Mouse (Mus musculus) E14TG2a.4 (cell line): Measurements from ENCODE around the gene Mrpl2.

ENCODE experiments used
- H3K27me3 ChIP-seq: 2 replicates; pipeline ENCODE4 v1.6.1; 2014; ENCODE audit warnings: low read length, control low read depth; ENCODE audit not compliant: insufficient read depth
- H3K36me3 ChIP-seq: 2 replicates; pipeline ENCODE4 v1.6.1; 2014; ENCODE audit warnings: low read length, control low read depth; ENCODE audit not compliant: insufficient read depth
- H3K4me1 ChIP-seq: replicated peaks from 2 replicates; pipeline ENCODE4 v1.6.1; 2014; ENCODE audit warnings: low read depth, low read length, control low read depth
- H3K4me3 ChIP-seq: replicated peaks from 2 replicates; pipeline ENCODE4 v1.5.1; 2014; ENCODE audit warnings: mild to moderate bottlenecking, low read length
- H3K9me3 ChIP-seq: 2 replicates; pipeline ENCODE4 v1.6.1; 2014; ENCODE audit warnings: low read length, control low read depth
- CTCF ChIP-seq: conservative IDR thresholded peaks from 2 replicates; pipeline ENCODE4 v1.5.1; 2014; ENCODE audit warnings: low read length
- NANOG ChIP-seq: IDR thresholded peaks from 2 replicates; pipeline ENCODE4 v1.6.1; 2014; ENCODE audit warnings: borderline replicate concordance, low read length, mixed read lengths
- POU5F1 ChIP-seq: IDR thresholded peaks from 2 replicates; pipeline ENCODE4 v1.6.1; 2014; ENCODE audit warnings: low read length, borderline replicate concordance

Gene Mrpl2

GRCm38 (mm10) chr17:46609721-46610514 lies 36.1 kb upstream of the Mrpl2 start:
- Histone ChIP-seq H3K4me3 (peak overlapping the region; percentile 71), H3K36me3 (no peaks in the 10 kb centered on the region), H3K9me3 (no peaks in the 10 kb centered on the region), H3K27me3 (no peaks in the 10 kb centered on the region), H3K4me1 (peaks cover 85% of the 10 kb centered on the region)
- no peak for TF ChIP-seq POU5F1
- TF ChIP-seq NANOG: no peak
- no peak for TF ChIP-seq CTCF

DNA sequence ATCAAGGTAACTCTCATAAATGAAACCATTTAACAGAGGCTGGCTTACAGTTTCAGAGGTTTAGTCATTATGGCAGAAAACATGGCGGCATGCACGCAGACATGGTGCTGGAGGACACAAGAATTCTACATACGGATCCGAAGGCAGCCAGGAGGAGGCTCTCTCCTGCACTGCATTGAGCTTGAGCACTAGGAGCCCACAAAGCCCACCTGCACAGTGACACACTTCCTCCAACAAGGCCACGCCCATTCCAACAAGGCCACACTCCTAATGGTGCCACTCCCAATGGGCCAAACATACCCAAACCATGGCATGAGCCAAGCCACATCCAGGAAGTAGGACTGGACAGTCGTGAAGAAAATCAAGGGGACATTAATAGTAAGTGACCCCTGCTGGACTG lies 34.7 kb upstream of the Mrpl2 start:
- Histone ChIP-seq H3K4me1 (peaks cover 86% of the 10 kb centered on the region), H3K27me3 (no peaks in the 10 kb centered on the region), H3K36me3 (no peaks in the 10 kb centered on the region), H3K9me3 (no peaks in the 10 kb centered on the region), H3K4me3 (peak overlapping the region; percentile 71; the same call in 1 of the 2 replicates)
- no peak for TF ChIP-seq CTCF
- no peak for TF ChIP-seq NANOG
- no peak for TF ChIP-seq POU5F1

DNA sequence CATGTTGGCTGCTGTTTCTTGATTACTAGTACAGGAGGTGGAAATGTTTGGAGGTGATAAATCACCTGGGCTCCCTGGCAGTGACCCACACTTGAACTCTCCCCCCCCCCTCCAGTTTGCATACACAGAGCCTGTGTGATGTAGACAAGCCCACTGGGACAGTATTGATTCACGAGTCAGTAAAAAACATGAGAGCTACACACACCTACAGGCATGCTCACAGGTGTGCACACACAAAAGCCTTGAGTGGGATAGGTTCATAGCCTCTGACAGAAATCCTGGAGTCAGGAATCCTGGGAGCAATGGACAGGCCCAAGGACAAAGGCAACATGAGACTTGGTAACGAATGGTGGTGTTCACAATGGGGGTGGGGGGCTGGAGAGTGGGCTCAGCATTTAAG lies 33.8 kb upstream of the Mrpl2 start:
- no peaks in the 10 kb centered on the region for H3K9me3 ChIP-seq
- H3K36me3 ChIP-seq: no peaks in the 10 kb centered on the region
- TF ChIP-seq NANOG (no peak), POU5F1 (no peak)
- H3K27me3 ChIP-seq: no peaks in the 10 kb centered on the region
- H3K4me3 ChIP-seq: peak overlapping the region; percentile 71
- H3K4me1 ChIP-seq: peaks cover 89% of the 10 kb centered on the region

DNA sequence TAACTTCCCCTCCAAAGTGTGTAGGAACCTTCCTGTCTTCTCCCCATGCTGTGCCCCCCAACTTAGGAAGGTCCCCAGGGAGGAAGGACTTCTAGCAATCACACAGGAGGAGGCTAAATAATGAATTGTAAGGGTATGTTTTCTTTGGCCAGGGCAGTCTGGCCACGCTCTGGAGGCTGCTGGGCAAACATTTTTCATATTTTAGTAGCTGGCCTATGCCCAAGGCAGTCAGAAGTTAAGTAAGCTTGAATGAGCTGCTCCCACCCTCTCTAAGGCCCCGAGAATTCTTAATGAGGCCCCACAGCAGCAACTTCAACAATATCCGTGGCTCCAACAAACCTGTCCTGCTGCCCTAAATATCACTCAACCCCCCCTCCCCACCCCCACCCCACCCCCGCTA lies 33.2 kb upstream of the Mrpl2 start:
- Histone ChIP-seq H3K9me3 (no peaks in the 10 kb centered on the region), H3K27me3 (no peaks in the 10 kb centered on the region), H3K4me1 (peaks cover 89% of the 10 kb centered on the region), H3K36me3 (no peaks in the 10 kb centered on the region), H3K4me3 (peak overlapping the region; percentile 71)
- TF ChIP-seq POU5F1 (no peak), CTCF (no peak), NANOG (no peak)

DNA sequence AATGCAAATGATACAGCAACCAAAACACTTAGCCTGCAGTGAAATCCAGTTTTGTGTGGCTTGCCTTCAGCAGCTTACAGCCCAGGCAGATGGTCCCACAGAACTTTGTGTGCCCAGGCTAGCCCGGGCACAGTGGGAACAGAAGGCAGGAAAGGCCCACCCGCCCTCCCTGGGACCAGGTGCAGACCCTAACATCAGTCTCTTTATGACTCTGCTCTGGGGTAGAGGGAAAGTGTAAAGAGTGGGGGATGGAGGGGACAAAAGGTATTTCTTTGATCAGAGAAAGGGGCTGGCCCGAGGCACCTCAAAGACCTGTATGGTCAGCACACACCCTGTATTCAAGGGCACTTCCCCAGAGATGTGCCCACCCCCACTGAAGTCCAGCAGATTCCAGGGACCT lies 32.8 kb upstream of the Mrpl2 start:
- Histone ChIP-seq H3K4me1 (peaks cover 89% of the 10 kb centered on the region), H3K4me3 (no peak overlapping the region; the same call in 1 of the 2 replicates), H3K27me3 (no peaks in the 10 kb centered on the region), H3K36me3 (no peaks in the 10 kb centered on the region), H3K9me3 (no peaks in the 10 kb centered on the region)
- TF ChIP-seq CTCF (no peak), POU5F1 (no peak), NANOG (no peak)

DNA sequence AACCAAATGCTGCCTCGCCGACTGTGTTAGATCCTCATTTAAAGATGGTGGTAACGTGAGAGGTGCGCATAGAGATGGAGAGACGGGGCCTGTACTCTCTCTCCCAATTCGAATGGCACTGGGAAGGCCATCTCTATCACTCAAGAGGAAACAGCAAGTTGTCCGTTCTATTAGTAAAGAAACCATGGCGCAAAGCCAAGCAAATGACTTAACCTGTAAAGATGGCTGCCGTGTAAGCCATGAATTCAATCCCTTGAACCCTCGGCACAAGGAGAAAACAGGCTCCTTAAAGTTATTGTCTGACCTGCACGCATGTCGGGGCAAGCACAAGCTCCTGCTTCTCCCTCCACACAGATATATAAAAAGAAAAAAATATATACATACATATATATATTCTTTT lies 28.2 kb upstream of the Mrpl2 start:
- TF ChIP-seq NANOG: no peak
- no peak for TF ChIP-seq CTCF
- TF ChIP-seq POU5F1: no peak
- Histone ChIP-seq H3K9me3 (no peaks in the 10 kb centered on the region), H3K4me1 (peaks cover 94% of the 10 kb centered on the region), H3K4me3 (peak overlapping the region; percentile 63; the same call in 1 of the 2 replicates), H3K36me3 (no peaks in the 10 kb centered on the region), H3K27me3 (no peaks in the 10 kb centered on the region)

DNA sequence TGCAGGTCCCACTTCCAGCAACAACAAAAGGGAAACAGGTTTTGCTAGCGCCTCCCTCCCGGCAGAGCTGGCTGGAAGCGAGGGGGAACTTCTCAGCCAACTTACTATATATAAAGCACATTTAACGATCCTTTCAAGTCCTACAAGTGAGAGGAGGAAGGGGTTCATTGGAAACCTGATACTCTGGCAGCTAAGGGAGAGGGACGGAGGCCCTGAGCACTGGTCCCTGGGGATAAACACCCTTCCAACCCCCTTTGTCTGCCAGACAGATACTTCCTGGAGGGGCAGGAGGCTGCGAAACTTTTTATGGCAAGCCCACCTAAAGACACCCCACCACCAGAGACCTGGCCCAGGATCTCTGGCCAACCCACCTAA lies 27.6 kb upstream of the Mrpl2 start:
- Histone ChIP-seq H3K4me1 (peaks cover 96% of the 10 kb centered on the region), H3K9me3 (no peaks in the 10 kb centered on the region), H3K36me3 (no peaks in the 10 kb centered on the region), H3K27me3 (no peaks in the 10 kb centered on the region), H3K4me3 (peak overlapping the region; percentile 63)
- TF ChIP-seq POU5F1 (no peak), NANOG (no peak), CTCF (no peak)

DNA sequence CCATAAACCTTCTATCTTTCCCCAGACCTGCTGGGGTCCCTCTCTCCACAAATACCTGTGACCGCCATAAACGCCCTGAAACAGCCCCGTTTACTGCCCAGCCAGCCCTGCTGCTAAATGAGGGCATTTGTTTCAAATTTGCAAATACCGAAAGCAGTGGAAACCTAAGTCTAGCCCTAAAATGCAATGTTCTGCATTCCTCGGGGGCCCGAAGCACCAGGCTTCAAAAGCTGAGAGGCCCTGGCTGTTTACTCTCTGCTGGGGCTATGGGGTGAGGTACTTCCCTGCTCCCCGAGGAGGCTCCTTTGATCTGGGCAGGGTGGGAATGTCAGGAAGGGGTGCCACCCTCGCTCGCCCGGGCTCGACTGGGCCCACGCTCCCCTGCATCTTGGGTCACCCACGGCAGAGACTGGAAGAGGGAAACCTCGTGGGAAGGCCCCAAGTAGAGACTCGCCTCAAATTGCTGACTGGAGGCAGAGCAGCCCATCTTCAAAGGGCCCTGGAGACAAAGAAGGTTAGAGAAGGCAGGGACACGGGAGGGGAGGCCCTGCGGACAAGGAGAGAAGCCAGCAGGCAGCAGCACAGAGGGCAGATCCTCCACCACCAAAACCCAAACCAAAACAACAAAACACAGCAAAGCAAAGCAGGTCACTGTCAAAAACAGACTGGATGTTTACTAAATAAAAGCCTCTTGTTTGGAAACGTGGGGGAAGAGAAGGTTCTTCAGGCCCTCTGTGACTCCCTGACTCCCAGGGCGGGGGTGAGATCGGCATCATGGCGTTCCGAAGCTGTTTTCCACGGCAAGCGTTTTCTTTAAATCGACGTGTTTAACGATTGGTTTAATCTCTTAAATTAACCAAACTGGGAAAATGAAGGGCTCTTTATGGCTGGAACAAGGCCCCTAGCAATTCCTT lies 27.0 kb upstream of the Mrpl2 start:
- Histone ChIP-seq H3K27me3 (no peaks in the 10 kb centered on the region), H3K36me3 (no peaks in the 10 kb centered on the region), H3K4me3 (peak overlapping the region; percentile 63), H3K4me1 (peaks cover 96% of the 10 kb centered on the region), H3K9me3 (no peaks in the 10 kb centered on the region)
- TF ChIP-seq POU5F1: no peak
- no peak for TF ChIP-seq NANOG
- TF ChIP-seq CTCF: no peak
